Mouse (Mus musculus) E14TG2a.4 (cell line): ENCODE data around the gene Snu13.
A peak's percentile ranks its signal among the peaks of the same experiment; 100 is the strongest.

Source experiments
- H3K27me3 ChIP-seq: 2 replicates; pipeline ENCODE4 v1.6.1; 2014; ENCODE audit warnings: low read length, control low read depth; ENCODE audit not compliant: insufficient read depth
- H3K36me3 ChIP-seq: 2 replicates; pipeline ENCODE4 v1.6.1; 2014; ENCODE audit warnings: low read length, control low read depth; ENCODE audit not compliant: insufficient read depth
- H3K4me1 ChIP-seq: replicated peaks from 2 replicates; pipeline ENCODE4 v1.6.1; 2014; ENCODE audit warnings: low read depth, low read length, control low read depth
- H3K4me3 ChIP-seq: replicated peaks from 2 replicates; pipeline ENCODE4 v1.5.1; 2014; ENCODE audit warnings: mild to moderate bottlenecking, low read length
- H3K9me3 ChIP-seq: 2 replicates; pipeline ENCODE4 v1.6.1; 2014; ENCODE audit warnings: low read length, control low read depth
- CTCF ChIP-seq: conservative IDR thresholded peaks from 2 replicates; pipeline ENCODE4 v1.5.1; 2014; ENCODE audit warnings: low read length
- NANOG ChIP-seq: IDR thresholded peaks from 2 replicates; pipeline ENCODE4 v1.6.1; 2014; ENCODE audit warnings: borderline replicate concordance, low read length, mixed read lengths
- POU5F1 ChIP-seq: IDR thresholded peaks from 2 replicates; pipeline ENCODE4 v1.6.1; 2014; ENCODE audit warnings: low read length, borderline replicate concordance

Gene Snu13

GRCm38 (mm10) chr15:82047080-82047883, at the start of gene Snu13:
TSS of gene Snu13 (minus strand) at chr15:82047598.
- no peak for TF ChIP-seq NANOG
- TF ChIP-seq CTCF: no peak
- no peak for TF ChIP-seq POU5F1
- peaks cover under 1% of the 10 kb centered on the region; the same call in 1 of the 2 replicates for H3K27me3 ChIP-seq
- H3K9me3 ChIP-seq: no peaks in the 10 kb centered on the region
- peaks cover 36% of the 10 kb centered on the region for H3K36me3 ChIP-seq
- H3K4me1 ChIP-seq: peaks cover 44% of the 10 kb centered on the region
- H3K4me3 ChIP-seq: peak within 1 kb of the TSS; percentile 100

- Histone ChIP-seq H3K36me3 (no peaks in the 10 kb centered on the region), H3K9me3 (no peaks in the 10 kb centered on the region), H3K27me3 (peaks cover 15% of the 10 kb centered on the region; the same call in 1 of the 2 replicates), H3K4me1 (peaks cover 11% of the 10 kb centered on the region), H3K4me3 (no peak overlapping the region)
- TF ChIP-seq NANOG (no peak), POU5F1 (no peak), CTCF (no peak)
These were observed 43.7 kb upstream of the Snu13 start for GRCm38 (mm10) chr15:82091061-82091460.

GRCm38 (mm10) chr15:82087266-82087665, 39.9 kb upstream of the Snu13 start:
- no peaks in the 10 kb centered on the region for H3K36me3 ChIP-seq
- H3K4me3 ChIP-seq: no peak overlapping the region
- no peaks in the 10 kb centered on the region for H3K9me3 ChIP-seq
- peaks cover 11% of the 10 kb centered on the region for H3K4me1 ChIP-seq
- TF ChIP-seq POU5F1: no peak
- TF ChIP-seq NANOG: no peak
- TF ChIP-seq CTCF: peak; percentile 12; the same call in 1 of the 2 replicates
- peaks cover 25% of the 10 kb centered on the region; the same call in 1 of the 2 replicates for H3K27me3 ChIP-seq

GRCm38 (mm10) chr15:82086131-82086530, 38.7 kb upstream of the Snu13 start:
- Histone ChIP-seq H3K4me3 (no peak overlapping the region), H3K36me3 (no peaks in the 10 kb centered on the region), H3K9me3 (no peaks in the 10 kb centered on the region), H3K27me3 (peaks cover 22% of the 10 kb centered on the region; the same call in 1 of the 2 replicates), H3K4me1 (peaks cover 11% of the 10 kb centered on the region)
- TF ChIP-seq NANOG (no peak), CTCF (no peak), POU5F1 (no peak)

GRCm38 (mm10) chr15:82085606-82086005, 38.2 kb upstream of the Snu13 start:
- TF ChIP-seq POU5F1: no peak
- TF ChIP-seq NANOG: no peak
- TF ChIP-seq CTCF: no peak
- H3K4me3 ChIP-seq: no peak overlapping the region
- H3K36me3 ChIP-seq: no peaks in the 10 kb centered on the region
- H3K4me1 ChIP-seq: peaks cover 11% of the 10 kb centered on the region
- H3K9me3 ChIP-seq: no peaks in the 10 kb centered on the region
- peaks cover 22% of the 10 kb centered on the region; the same call in 1 of the 2 replicates for H3K27me3 ChIP-seq

- Histone ChIP-seq H3K27me3 (peaks cover 17% of the 10 kb centered on the region; the same call in 1 of the 2 replicates), H3K9me3 (no peaks in the 10 kb centered on the region), H3K4me3 (no peak overlapping the region), H3K36me3 (no peaks in the 10 kb centered on the region), H3K4me1 (no peaks in the 10 kb centered on the region)
- TF ChIP-seq NANOG (no peak), POU5F1 (no peak), CTCF (no peak)
These were observed 33.8 kb upstream of the Snu13 start for GRCm38 (mm10) chr15:82081161-82081560.

- Histone ChIP-seq H3K27me3 (peaks cover 10% of the 10 kb centered on the region; the same call in 1 of the 2 replicates), H3K4me3 (no peak overlapping the region)
- TF ChIP-seq NANOG: no peak
- no peak for TF ChIP-seq CTCF
- TF ChIP-seq POU5F1: no peak
These were observed 32.5 kb upstream of the Snu13 start for GRCm38 (mm10) chr15:82079883-82080282.

GRCm38 (mm10) chr15:82073490-82073889, 26.1 kb upstream of the Snu13 start:
- Histone ChIP-seq H3K9me3 (peaks cover 10% of the 10 kb centered on the region; the same call in 1 of the 2 replicates), H3K4me3 (no peak overlapping the region), H3K27me3 (peaks cover 52% of the 10 kb centered on the region), H3K4me1 (peaks cover 15% of the 10 kb centered on the region), H3K36me3 (no peaks in the 10 kb centered on the region)
- TF ChIP-seq NANOG (no peak), CTCF (no peak), POU5F1 (no peak)

More at GRCm38 (mm10) chr15:82079883-82080282, 32.5 kb upstream of the Snu13 start:
- Histone ChIP-seq H3K4me1 (no peaks in the 10 kb centered on the region), H3K36me3 (no peaks in the 10 kb centered on the region), H3K9me3 (no peaks in the 10 kb centered on the region)
